Mouse (Mus musculus) macrophage (primary cell): ENCODE results near the gene Nrcam. TPM values are rescaled to one million over a fixed set of nuclear protein-coding genes. Genes with fewer than 3 reads are reported as not detected.

Source experiments
- H3K27ac ChIP-seq: fragments of 350-480 bp; formaldehyde crosslinking; 2 replicates; pipeline ENCODE4 v1.9.0; 2021
- H3K36me3 ChIP-seq: fragments of 350-480 bp; formaldehyde crosslinking; 2 replicates; pipeline ENCODE4 v1.9.0; 2021; ENCODE audit errors: inconsistent target
- H3K4me3 ChIP-seq: fragments of 350-480 bp; formaldehyde crosslinking; 2 replicates; pipeline ENCODE4 v1.9.0; 2021; ENCODE audit errors: inconsistent target
- H3K79me2 ChIP-seq: fragments of 350-480 bp; formaldehyde crosslinking; 2 replicates; pipeline ENCODE4 v1.9.0; 2021; ENCODE audit errors: inconsistent target
- WGBS: methylation state at CpG from one replicate; pipeline ENCODE4 v1.1.7; 2026; ENCODE audit warnings: inconsistent platforms; ENCODE audit not compliant: missing documents; 5-methylcytosine and 5-hydroxymethylcytosine counted together
- polyA plus RNA-seq: library from polyadenylated mRNA; stranded (reverse); fragments of 250-400 nt; gene quantifications from 3 replicates; pipeline ENCODE4 v1.2.4, GENCODE M21; 2018; ENCODE audit warnings: inconsistent platforms

The Nrcam gene
- polyA plus RNA-seq, 1 experiment from 2014 or later = 9.9 TPM

DNA sequence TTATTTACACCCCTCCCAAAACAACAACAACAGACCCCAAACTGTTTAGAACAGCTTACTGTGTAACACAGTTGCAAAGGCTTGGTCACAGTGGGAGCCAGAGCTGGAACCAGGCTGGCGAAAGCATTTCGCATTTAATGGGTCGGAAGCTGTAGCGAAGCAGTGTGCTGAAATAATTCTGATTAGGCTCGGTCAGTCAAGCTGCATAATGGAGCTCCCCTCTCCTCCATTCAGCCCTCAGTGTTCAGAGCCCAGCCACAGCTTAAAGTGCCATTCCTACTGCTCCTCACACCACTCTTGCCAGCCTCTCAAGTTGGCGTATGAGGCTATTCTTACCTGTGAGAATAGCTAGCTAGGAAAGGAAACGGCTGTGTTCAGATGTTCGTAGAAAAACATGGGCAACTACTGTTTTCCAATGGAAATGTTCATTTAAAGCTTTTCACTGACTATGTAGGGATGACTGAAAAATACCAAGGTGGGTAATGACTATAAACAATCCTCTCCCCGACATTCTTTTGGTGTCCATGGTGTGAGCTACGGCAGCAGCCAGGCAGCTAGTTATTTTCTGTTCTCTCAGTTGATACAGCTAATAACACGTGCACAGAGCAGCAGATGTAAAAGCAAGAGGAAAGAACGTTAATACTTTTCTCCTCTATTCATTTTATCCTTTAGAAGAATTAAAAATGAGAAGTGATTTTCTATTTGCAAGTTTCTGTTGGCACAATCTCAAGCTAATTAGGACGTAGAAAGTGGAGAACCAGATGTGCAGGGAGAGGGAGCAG, 108.6 kb downstream of the Nrcam start:
- 90% methylated on average over 13 of the region's 13 CpGs for WGBS

DNA sequence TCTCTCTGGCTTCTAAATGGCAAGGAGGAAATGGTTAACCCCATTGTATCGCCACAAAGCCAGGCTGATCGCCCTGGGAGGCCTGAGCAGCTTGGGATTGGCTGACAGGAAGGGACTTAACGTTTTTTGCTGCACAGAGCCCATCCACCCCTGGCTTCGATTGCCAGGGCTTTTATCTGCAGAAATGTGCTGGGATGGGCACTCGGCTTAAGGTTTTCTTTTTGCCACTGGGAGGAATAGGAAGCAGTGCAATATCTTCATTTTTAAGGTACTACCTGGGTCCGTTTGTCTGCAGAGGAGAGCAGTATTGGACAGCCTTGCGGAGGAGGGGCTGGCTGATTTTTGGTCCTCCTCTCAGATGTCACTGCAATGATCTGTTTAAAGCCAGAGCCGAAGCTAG, 110.2 kb downstream of the Nrcam start:
- H3K36me3 ChIP-seq = no peaks in the 10 kb centered on the region
- H3K4me3 ChIP-seq = no peak overlapping the region
- 16% methylated on average over 8 of the region's 8 CpGs for WGBS
- H3K27ac ChIP-seq = no peak overlapping the region
- no peaks in the 10 kb centered on the region for H3K79me2 ChIP-seq

More for the DNA sequence above, 108.6 kb downstream of the Nrcam start:
- H3K36me3 ChIP-seq = no peaks in the 10 kb centered on the region
- H3K79me2 ChIP-seq = no peaks in the 10 kb centered on the region
- no peak overlapping the region for H3K27ac ChIP-seq
- no peak overlapping the region for H3K4me3 ChIP-seq

GRCm38 (mm10) chr12:44440230-44440629, 111.5 kb downstream of the Nrcam start:
- Histone ChIP-seq H3K4me3 (no peak overlapping the region), H3K27ac (no peak overlapping the region), H3K79me2 (no peaks in the 10 kb centered on the region), H3K36me3 (no peaks in the 10 kb centered on the region)
- WGBS = 0% methylated on average over 4 of the region's 4 CpGs

GRCm38 (mm10) chr12:44450930-44451329, 122.2 kb downstream of the Nrcam start:
- 74% methylated on average over 5 of the region's 6 CpGs for WGBS
- H3K27ac ChIP-seq = no peak overlapping the region

GRCm38 (mm10) chr12:44451742-44452141, 123.1 kb downstream of the Nrcam start:
- H3K27ac ChIP-seq = no peak overlapping the region
- H3K36me3 ChIP-seq = no peaks in the 10 kb centered on the region
- no peaks in the 10 kb centered on the region for H3K79me2 ChIP-seq
- 64% methylated on average over 1 of the region's 1 CpGs for WGBS
- H3K4me3 ChIP-seq = no peak overlapping the region

More at GRCm38 (mm10) chr12:44450930-44451329, 122.2 kb downstream of the Nrcam start:
- no peaks in the 10 kb centered on the region for H3K79me2 ChIP-seq
- no peaks in the 10 kb centered on the region for H3K36me3 ChIP-seq
- no peak overlapping the region for H3K4me3 ChIP-seq

- no peaks in the 10 kb centered on the region for H3K79me2 ChIP-seq
- H3K27ac ChIP-seq = no peak overlapping the region
- WGBS = 87% methylated on average over 4 of the region's 4 CpGs
- no peaks in the 10 kb centered on the region for H3K36me3 ChIP-seq
- H3K4me3 ChIP-seq = no peak overlapping the region
These were observed 125.1 kb downstream of the Nrcam start for GRCm38 (mm10) chr12:44453791-44454190.

GRCm38 (mm10) chr12:44457961-44458360, 129.3 kb downstream of the Nrcam start:
- 84% methylated on average over 4 of the region's 4 CpGs for WGBS
- no peaks in the 10 kb centered on the region for H3K79me2 ChIP-seq
- H3K27ac ChIP-seq = no peak overlapping the region
- H3K4me3 ChIP-seq = no peak overlapping the region
- no peaks in the 10 kb centered on the region for H3K36me3 ChIP-seq

- Histone ChIP-seq H3K27ac (no peak overlapping the region), H3K79me2 (no peaks in the 10 kb centered on the region), H3K36me3 (no peaks in the 10 kb centered on the region), H3K4me3 (no peak overlapping the region)
- 88% methylated on average over 4 of the region's 4 CpGs for WGBS
These were observed 133.8 kb downstream of the Nrcam start for GRCm38 (mm10) chr12:44462436-44462835.

DNA sequence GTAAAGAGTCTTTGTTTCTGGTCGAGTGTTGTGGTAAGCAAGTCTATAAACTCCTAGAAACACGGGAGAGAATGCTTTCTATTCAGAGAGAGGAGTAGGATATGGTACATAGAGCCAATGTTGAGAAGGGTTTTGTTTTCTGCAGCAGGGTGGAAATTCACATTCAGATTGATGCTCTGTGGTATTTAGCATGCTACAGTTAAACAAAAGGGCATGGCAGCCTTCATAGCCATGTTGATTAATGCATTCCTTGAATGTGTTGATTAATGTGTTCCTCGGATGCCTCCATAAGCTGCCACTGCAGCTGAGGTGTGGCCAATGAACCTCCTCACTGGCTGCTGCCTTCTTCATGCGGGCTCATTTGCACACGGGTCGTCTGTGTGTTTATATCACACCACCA, 134.3 kb downstream of the Nrcam start:
- Histone ChIP-seq H3K36me3 (no peaks in the 10 kb centered on the region), H3K4me3 (no peak overlapping the region), H3K79me2 (no peaks in the 10 kb centered on the region), H3K27ac (no peak overlapping the region)
- WGBS = 78% methylated on average over 6 of the region's 6 CpGs

GRCm38 (mm10) chr12:44471073-44471472, 142.4 kb downstream of the Nrcam start:
- H3K27ac ChIP-seq = no peak overlapping the region
- WGBS = 90% methylated on average over 5 of the region's 5 CpGs
- no peaks in the 10 kb centered on the region for H3K79me2 ChIP-seq
- no peaks in the 10 kb centered on the region for H3K36me3 ChIP-seq
- no peak overlapping the region for H3K4me3 ChIP-seq

DNA sequence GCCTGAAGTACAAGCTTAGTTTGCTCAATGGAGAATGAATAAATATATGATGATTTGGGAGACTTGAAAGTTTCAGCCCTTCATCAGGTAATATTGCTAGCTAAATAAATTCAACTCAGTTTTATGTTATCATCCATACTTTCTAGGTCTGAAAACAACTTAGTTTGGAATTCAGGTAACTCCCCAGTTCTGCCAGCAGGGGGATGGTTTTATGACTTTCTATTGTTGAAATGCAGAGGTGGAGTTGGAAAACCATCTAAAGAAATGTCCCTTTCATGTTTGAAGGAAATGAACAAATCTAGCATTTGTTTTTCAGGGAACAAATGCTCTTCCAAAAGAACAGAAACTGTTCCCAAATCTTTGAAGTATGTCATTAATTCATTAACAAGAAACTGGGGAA, 146.7 kb downstream of the Nrcam start:
- H3K36me3 ChIP-seq = no peaks in the 10 kb centered on the region
- H3K79me2 ChIP-seq = no peaks in the 10 kb centered on the region
- H3K27ac ChIP-seq = no peak overlapping the region
- H3K4me3 ChIP-seq = no peak overlapping the region

DNA sequence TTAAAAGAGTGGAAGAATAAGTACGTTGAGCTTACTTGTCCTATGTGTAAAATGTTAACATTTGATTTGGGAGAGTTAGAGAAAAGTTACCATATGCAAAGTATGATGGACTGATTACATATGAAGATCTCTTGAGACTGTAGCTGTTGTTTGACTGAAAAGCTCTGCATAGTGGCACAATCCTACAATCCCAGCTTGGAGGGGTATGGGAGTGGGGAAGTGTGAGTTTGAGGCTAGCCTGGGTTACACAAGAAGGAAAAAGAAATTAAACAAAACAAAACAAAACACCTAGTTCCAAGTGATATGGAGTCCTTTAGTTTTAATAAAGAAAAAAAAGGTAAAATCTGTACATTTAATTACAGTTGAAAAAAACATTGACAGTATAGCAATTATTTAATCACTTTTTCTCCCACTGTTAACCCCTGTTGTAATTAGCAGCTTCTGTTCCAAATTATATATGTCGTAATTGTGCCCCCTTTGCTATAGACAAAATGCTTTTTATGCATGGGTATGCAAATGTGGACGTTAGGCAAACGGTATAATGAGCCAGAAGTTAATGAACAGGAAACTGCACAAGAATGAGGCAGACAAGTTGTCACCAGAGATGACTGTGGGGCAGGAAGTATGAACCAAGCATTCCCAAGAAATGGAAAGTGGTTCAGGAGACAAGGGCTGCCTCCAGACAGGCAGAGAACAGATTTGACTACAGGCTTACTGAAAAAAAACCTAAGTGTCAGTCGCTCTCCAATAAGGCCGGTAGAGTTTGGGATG, 150.8 kb downstream of the Nrcam start:
- Histone ChIP-seq H3K36me3 (no peaks in the 10 kb centered on the region), H3K27ac (no peak overlapping the region), H3K79me2 (no peaks in the 10 kb centered on the region), H3K4me3 (no peak overlapping the region)
- 75% methylated on average over 6 of the region's 6 CpGs for WGBS

DNA sequence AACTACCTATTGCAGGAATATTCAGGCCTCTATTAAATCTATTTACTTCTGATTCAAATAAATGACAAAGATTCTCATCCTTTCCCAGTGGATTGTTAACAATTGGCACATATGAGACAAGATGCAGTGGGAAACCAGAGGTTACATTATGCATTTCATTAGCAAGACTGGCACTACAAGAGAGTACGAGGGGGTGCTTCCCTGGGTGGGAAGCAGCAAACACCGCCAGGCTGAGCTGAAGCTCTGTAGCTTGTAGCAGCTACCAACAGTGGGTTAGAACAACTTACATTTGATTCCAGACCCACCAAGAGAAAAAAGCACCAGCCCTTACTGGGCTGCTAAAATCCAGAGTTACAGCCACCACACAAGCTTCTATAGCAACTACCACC, 151.3 kb downstream of the Nrcam start:
- no peaks in the 10 kb centered on the region for H3K36me3 ChIP-seq
- no peaks in the 10 kb centered on the region for H3K79me2 ChIP-seq
- no peak overlapping the region for H3K27ac ChIP-seq
- no peak overlapping the region for H3K4me3 ChIP-seq
- WGBS = 88% methylated on average over 2 of the region's 2 CpGs

DNA sequence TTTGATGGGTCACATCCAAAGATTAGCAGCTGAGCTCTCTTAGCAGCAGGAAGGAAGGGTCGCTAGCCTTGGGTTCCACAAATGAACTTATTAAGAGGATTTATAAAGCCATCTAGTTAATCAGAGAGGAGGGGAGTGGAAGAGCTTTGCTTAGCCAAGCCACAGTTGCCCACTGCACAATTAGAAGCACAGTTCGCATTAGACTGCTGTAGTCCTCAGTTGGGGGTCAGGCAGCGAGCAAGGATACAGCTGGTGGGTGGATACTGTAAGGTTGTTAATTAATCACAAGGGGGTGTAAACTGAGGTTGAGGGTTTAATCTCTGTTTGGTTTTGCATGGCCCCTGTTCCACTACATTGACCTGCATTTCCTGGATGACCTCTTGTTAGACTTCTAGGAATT, 152.7 kb downstream of the Nrcam start:
- no peaks in the 10 kb centered on the region for H3K79me2 ChIP-seq
- H3K36me3 ChIP-seq = no peaks in the 10 kb centered on the region
- WGBS = 96% methylated on average over 2 of the region's 3 CpGs
- H3K27ac ChIP-seq = no peak overlapping the region
- H3K4me3 ChIP-seq = no peak overlapping the region

- no peaks in the 10 kb centered on the region for H3K36me3 ChIP-seq
- no peaks in the 10 kb centered on the region for H3K79me2 ChIP-seq
- no peak overlapping the region for H3K4me3 ChIP-seq
- H3K27ac ChIP-seq = no peak overlapping the region
- 87% methylated on average over 5 of the region's 5 CpGs for WGBS
These were observed 164.2 kb downstream of the Nrcam start for GRCm38 (mm10) chr12:44492759-44493479.
